Mouse (Mus musculus) gastrocnemius, postnatal 14 days (tissue): ENCODE data around the gene Rexo4. TPM values are rescaled to one million over a fixed set of nuclear protein-coding genes. Genes with fewer than 3 reads are reported as not detected.

Experiments
- DNase-seq: peaks from one replicate; pipeline ENCODE4 v3.0.0; 2021; ENCODE audit warnings: mixed read lengths
- intact Hi-C: fragments of 180-260 bp; cut with DNase I; formaldehyde crosslinking; loops from one replicate; pipeline ENCODE4 v1.15.1; 2025; ENCODE audit warnings: low total_unique reads
- long read RNA-seq, 2 experiments: library from polyadenylated mRNA; stranded (forward); transcript quantifications; one replicate each; pipeline ENCODE4 v2.0.0; 2021
- total RNA-seq, 2 experiments: library from RNA; stranded (reverse); gene quantifications; 2 replicates each; pipeline ENCODE4 v1.2.3; 2021

The Rexo4 gene
- 10 to 100 TPM; 13.3 to 16.2 TPM for total RNA-seq
- long read RNA-seq, experiment 1, transcript Rexo4-201 (8 exons, 2,281 nt), result major isoform, 21 of 21 reads
- long read RNA-seq, experiment 1, partial matches to known transcripts, result 0 of 21 reads
- long read RNA-seq, experiment 1, other reads (novel, unspliced or antisense), result 0 of 21 reads
- long read RNA-seq, experiment 2, transcript Rexo4-201 (8 exons, 2,281 nt), result major isoform, 13 of 17 reads
- long read RNA-seq, experiment 2, partial matches to known transcripts, result 0 of 17 reads
- long read RNA-seq, experiment 2, other reads (novel, unspliced or antisense), result 2 of 17 reads

GRCm38 (mm10) chr2:26963923-26964723 is at the start of gene Rexo4:
Rexo4 (minus strand) TSS chr2:26964386.
- intact Hi-C loops, result no loop called here
- DNase-seq, result peak; percentile 94

GRCm38 (mm10) chr2:27009714-27010244 is 45.6 kb upstream of the Rexo4 start, which contains the start of gene Cacfd1:
Cacfd1 (plus strand) TSS chr2:27009926.
- intact Hi-C loops, result loop anchor here (10.0 kb wide), 1 partner anchor 75 kb away; the partner anchor contains the start of genes Stkld1 and Surf4
- peak; percentile 87 for DNase-seq

- intact Hi-C loops, result no loop called here
- no peak for DNase-seq
Measured at GRCm38 (mm10) chr2:27007701-27008100, 43.5 kb upstream of the Rexo4 start.

GRCm38 (mm10) chr2:27006255-27006654 is 42.1 kb upstream of the Rexo4 start:
- no peak for DNase-seq
- intact Hi-C loops, result no loop called here

GRCm38 (mm10) chr2:26997993-26998392 is 33.8 kb upstream of the Rexo4 start:
- no peak for DNase-seq
- intact Hi-C loops, result no loop called here

- intact Hi-C loops, result no loop called here
- no peak for DNase-seq
Measured at GRCm38 (mm10) chr2:26997498-26997897, 33.3 kb upstream of the Rexo4 start.

- intact Hi-C loops, result no loop called here
Measured at GRCm38 (mm10) chr2:26993936-26994335, 29.8 kb upstream of the Rexo4 start.

GRCm38 (mm10) chr2:26984640-26985039 is 20.5 kb upstream of the Rexo4 start:
- intact Hi-C loops, result no loop called here
- DNase-seq, result no peak

More at GRCm38 (mm10) chr2:26993936-26994335, 29.8 kb upstream of the Rexo4 start:
- no peak for DNase-seq

- intact Hi-C loops, result no loop called here
- no peak for DNase-seq
Measured at GRCm38 (mm10) chr2:26984179-26984578, 20.0 kb upstream of the Rexo4 start.

- intact Hi-C loops, result no loop called here
- DNase-seq, result no peak
Measured at GRCm38 (mm10) chr2:26980361-26980760, 16.2 kb upstream of the Rexo4 start.

- intact Hi-C loops, result no loop called here
- no peak for DNase-seq
Measured at GRCm38 (mm10) chr2:26973960-26974359, 9.8 kb upstream of the Rexo4 start.

- intact Hi-C loops, result no loop called here
- no peak for DNase-seq
Measured at GRCm38 (mm10) chr2:26973116-26973515, 8.9 kb upstream of the Rexo4 start, which contains the start of gene Adamts13. Adamts13 (plus strand) TSS chr2:26973416.

- intact Hi-C loops, result no loop called here
- DNase-seq, result no peak
Measured at GRCm38 (mm10) chr2:26967262-26967661, 3.1 kb upstream of the Rexo4 start.

GRCm38 (mm10) chr2:26964724-26965370 is 661 bp upstream of the Rexo4 start:
- intact Hi-C loops, result no loop called here
- DNase-seq, result no peak

GRCm38 (mm10) chr2:26960756-26961155 is 3.4 kb downstream of the Rexo4 start:
- intact Hi-C loops, result no loop called here

GRCm38 (mm10) chr2:26957488-26957859 is 6.7 kb downstream of the Rexo4 start:
- intact Hi-C loops, result no loop called here

More at GRCm38 (mm10) chr2:26960756-26961155, 3.4 kb downstream of the Rexo4 start:
- no peak for DNase-seq

GRCm38 (mm10) chr2:26956811-26957487 is 7.2 kb downstream of the Rexo4 start:
- intact Hi-C loops, result no loop called here
- no peak for DNase-seq

More at GRCm38 (mm10) chr2:26957488-26957859, 6.7 kb downstream of the Rexo4 start:
- DNase-seq, result no peak

- intact Hi-C loops, result no loop called here
Measured at GRCm38 (mm10) chr2:26954735-26955395, 9.3 kb downstream of the Rexo4 start.

GRCm38 (mm10) chr2:26952866-26953265 is 11.3 kb downstream of the Rexo4 start:
- no peak for DNase-seq
- intact Hi-C loops, result no loop called here

More at GRCm38 (mm10) chr2:26954735-26955395, 9.3 kb downstream of the Rexo4 start:
- no peak for DNase-seq
